Mouse (Mus musculus) lung, postnatal 10 days (tissue): ENCODE data around the gene Rrp36.
A peak's percentile ranks its signal among the peaks of the same experiment; 100 is the strongest.

ENCODE experiments used
- DNase-seq: peaks from one replicate; pipeline ENCODE4 v3.0.0; 2021

Gene Rrp36

DNA sequence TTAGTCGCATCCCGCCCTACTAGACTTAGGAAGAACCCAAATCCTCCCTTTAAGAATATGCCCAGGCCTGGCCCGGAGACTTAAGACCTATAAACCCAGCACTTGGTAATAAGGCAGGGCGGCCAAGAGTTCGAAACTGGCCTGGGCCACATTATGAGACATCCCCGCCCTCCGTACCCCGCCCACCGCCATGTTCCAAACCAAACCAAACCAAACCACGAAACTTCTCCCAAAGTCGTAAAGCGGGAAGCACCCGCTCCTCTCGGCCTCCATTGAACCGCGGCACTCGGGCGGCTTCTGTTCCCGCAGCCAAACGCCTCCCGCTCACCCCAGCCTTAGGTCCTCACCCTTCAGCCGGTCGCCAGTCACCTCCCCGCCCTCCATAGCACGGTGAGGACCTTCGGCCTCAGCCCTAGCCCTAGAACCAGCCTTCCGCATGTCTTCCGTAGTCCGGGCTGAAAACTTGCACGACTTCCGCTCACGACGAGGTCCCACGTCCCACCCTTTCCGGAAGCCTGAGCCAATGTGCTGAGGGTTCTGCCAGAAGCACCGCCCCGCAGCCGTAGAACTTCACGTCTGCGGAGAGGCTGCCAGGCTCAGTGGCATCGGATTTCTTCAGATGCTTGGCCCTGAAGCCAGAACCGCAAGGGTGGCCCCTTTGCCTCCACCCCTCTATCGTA, at the start of gene Rrp36:
TSS of gene Rrp36 (minus strand) at position 503 of the 680 bp plus-strand sequence.
- DNase-seq, result peak; percentile 95

DNA sequence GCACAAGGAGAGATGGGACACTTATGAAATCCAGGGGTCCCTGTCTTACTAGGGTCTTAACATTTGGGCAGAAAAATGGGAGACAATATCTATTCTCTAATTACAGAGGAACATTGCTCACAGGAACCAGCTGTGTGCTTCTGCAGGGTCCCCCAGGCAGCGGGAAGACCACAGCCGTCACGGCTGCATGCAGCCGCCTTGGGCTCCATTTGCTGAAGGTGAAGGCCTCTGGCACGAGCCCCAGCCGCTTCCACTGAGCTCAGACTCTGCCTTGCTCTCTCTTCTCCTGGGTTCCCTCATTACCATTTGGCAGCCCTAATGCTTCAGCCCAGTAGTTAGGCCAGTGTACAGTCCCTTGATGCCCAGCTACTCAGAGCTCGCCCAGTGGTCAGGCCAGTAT, 46.9 kb upstream of the Rrp36 start:
- no peak for DNase-seq

DNA sequence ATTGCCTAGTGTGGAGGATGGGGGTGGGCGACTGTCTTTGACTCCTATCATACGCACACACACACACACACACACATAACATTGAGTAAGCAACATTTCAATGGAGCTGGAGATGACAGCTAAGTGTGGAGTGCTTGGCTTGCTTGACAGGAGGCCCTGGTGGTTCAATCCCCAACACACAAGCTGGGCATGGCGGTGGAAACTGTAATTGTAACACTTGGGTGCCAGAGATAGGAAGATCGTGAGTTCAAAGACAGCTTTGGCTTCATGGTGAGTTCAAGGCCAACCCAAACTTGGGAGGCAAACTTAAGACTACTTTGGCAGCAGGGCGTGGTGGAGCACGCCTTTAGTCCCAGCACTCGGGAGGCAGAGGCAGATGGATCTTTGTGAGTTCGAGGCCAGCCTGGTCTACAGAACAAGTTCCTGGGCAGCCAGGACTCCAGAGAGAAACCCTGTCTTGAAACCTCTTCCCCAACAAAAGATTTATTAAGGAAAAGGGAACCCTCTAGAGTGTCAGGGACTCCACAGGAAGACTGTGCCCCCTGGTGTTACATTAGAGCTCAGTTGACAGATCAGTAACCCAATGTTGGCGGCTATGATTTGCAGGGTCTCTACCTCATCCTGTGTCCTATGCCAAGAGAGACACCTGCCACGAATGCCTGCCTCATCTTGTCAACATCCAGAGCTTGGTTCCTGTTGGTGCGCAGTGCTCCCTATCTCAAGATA, 40.8 kb upstream of the Rrp36 start:
- DNase-seq, result no peak

DNA sequence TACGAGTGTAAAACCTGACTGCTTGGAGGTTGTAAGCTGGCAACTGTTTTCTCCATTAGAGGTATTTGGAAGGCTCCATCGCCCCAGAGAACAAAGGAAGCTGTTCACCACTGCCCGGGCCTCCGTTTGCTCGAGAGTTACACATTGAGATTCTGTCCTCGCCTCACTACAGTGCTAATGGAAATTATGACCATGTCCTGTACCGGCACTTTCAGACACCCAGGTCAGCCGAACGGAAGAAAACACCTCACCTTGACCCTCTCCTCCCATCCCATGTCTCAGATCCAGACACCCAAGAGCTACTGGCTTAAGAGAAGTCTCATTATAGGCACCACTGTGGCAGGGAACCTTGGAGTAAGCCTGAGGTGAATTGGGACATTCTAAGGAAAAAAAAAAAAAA, 39.7 kb upstream of the Rrp36 start:
- DNase-seq, result no peak

DNA sequence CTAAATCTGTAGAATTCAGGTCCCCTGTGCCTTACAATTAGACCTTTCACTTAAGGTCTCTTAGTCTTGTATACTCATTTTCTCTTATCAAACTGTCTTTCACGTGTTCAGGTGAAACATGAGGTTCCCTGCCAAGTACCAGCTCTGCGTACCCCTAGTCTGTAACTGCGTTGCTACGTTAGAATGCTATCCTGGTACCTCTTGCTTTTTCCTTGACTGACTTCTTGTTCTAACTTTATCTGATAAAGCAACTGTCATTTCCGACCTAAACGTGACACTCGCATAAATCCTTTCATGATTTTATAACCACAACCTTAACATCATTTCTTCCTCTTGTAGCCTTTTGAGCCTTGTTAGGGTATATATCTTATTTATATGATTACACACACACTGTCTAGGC, 38.3 kb upstream of the Rrp36 start:
- DNase-seq, result no peak

DNA sequence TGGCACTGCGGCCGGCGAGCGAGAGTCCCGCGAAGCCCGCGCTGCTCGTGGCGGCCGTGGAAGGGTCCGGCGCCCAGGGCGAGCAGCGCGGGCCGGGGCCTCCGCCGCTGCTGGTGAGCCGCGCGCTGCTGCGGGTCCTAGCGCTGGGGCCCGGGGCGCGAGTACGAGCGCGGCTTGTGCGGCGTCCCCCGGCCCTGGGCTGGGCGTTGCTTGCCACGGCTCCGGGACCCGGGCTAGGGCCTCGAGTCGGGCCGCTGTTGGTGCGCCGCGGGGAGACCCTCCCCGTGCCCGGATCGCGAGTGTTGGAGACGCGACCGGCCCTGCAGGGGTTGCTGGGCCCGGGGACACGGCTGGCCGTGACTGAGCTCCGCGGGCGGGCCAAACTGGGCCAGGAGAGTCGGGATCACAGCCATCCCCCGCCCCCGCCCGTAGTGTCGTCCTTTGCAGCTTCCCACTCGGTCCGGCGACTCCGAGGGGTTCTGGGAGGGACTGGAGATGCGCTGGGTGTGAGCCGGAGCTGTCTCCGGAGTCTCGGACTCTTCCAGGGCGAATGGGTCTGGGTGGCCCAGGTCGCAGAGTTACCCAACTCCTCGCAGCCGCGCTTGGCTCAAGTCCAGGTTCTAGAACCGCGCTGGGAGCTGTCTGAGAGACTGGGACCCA, 37.6 kb upstream of the Rrp36 start:
- peak; percentile 65 for DNase-seq

DNA sequence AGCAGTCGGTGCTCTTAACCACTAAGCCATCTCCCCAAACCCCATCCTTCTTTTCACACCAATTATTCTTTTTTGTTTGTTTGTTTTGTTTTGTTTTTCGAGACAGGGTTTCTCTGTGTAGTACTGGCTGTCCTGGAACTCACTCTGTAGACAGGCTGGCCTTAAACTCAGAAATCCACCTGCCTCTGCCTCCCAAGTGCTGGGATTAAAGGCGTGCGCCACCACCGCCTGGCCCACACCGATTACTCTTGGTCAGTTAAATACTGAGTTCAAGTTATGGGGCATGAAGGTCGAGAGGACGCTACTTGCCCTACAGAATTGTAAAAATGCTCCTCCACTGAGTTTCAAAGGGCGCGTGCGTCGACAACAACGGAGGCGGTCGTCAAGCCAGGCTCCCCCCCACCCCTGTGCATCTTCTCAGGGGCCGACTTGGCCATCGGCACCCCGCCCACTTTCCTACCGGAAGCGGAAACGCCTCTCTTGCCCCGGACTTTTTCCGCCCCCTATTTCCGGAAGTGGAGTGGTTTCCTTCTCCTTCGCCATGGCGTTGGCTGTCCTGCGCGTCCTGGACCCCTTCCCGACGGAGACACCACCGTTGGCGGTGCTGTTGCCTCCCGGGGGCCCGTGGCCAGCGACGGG, 36.9 kb upstream of the Rrp36 start, which contains the start of gene Pex6:
TSS of gene Pex6 (plus strand) at position 505 of the 639 bp plus-strand sequence.
- DNase-seq, result peak; percentile 97

DNA sequence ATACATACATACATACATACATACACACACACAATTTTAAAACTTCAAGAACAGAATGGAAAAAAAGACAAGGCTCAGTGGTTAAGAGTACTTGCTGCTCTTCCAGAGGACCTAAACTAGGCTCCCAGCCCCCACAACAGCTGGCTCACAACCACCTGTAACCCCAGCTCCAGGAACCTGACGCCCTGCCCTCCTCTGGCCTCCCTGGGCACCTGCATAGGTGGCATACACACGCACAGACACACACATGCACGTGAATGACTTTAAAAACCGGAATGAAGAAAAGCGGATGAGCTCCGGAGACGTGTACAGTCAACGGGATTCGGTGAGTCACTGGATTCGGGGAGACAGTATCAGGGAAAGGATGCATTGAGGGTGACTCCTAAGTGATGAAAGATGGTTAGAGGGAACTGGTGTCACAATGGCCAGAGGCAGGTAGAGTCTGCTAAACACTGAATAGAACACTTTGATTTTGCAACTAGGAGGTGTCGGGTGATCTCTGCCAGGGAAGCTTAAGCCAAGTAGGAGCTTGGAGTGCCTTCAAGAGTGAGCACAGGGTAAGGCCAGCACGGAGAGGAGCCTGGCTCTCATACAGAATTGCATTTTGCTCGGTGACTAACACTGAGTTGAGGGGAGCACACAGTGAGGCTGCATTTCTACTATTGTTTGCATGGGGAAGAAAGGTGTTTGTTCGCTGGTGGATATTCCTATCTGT, 32.4 kb upstream of the Rrp36 start:
- peak; percentile 38 for DNase-seq

DNA sequence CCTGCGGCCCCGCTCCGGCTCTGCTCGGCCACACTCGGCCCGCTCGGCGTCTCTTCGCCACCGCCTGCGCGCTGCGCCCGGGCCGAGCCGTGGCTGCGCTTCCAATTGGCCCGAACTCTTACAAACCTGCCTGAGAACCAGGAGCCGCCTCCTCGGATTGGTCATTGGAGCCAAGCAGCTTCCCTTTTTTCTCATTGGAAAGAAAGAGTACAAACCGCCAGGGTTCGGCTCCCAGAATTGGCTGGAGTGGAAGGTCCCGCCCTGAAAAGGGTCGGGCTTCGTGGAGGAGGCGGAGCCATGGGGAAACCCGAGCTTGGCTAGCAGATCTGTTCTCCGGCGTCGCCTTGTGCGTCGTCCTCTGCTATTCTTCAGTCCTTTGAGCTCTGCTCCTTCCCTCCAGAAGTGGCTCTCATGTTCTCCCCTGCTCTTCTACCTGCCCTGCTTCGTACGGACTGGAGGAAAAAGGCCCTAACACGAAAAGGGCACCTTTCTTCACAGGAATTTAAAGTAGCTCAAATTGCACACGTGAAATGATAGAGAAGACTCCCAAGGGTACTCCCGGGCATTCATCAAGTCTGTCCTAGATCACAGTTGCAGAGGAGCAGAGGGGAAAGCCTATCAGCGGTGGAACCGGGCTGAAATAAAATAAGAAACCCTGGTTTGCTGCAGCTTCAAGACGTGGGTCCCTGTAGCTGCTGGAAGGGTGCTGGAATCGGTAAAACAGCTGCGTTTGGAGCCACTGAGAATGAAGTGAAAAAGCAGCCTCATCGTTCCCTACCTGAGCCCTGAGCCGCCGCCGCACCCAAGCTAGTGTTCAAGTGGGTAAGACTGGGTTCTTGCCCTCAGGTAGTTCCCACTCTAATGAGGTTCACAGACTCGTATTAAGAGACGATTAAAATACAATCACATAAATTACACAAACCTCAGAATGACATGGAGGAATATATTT, 31.0 kb upstream of the Rrp36 start, which contains the start of gene Ppp2r5d:
TSS of gene Ppp2r5d (minus strand) at position 225 of the 949 bp plus-strand sequence.
- DNase-seq, result peak; percentile 99

DNA sequence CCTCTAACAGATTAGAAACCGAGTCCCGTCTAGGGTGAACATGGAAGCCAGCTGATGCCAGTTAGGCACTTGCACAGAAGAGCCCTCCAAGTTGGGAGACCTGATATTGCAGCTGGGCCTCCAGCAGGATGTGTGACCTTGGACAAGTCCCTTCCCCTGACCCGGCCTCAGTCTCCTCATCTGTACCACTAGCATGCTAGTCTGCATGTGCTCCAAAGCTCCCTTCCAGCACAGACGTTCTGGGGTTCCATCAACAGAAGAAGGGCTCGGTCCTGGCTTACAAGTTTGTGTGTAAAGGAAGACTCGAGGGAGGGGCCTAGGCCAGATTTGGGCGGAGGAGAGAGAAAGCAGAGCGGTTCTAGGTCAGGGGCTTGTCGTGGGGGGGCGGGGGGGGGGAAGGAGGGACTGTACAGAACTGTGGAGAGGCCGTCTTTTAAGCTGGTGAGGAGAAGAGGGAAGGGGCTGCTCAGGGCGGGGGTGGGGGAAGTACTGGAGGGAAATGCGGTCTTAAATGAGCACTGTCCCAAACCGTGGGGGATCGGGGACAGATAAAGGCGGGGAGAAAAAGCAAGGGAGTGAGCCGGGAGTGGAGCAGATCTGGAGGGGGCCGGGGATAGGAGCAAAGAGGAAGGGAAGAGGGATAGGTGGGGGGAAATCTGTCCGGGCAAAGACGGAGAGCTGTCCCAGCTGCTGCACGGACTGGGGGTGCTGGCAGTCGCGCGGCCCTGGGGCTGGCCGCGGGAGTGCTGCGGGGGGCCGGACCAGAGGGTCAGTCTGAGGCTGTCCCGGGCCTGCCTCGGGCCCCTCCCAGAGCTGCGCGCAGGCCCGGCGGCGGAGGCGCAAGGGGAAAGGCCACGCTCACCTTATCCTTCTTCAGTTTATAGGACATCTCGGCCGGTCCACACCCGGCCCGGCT, 30.1 kb upstream of the Rrp36 start:
- peak; percentile 40 for DNase-seq

DNA sequence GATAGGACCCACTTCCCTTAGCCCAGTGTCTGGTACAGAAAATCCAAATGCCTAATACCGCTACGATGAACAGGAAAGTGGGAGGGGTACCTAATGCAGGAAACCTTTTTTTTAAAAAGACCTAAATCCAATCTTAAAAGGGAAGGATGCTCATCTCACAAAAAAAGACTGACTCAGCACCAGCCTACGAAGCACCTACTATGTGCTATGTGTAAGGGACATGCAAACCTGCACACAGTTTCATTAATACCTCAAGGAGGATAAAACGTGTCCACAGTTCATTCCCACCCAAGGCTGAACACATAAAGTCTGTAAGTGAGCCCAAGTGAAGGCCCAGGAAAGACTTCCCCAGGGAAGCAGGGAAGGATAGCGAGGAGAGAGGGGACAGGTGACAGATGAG, 28.4 kb upstream of the Rrp36 start:
- DNase-seq, result no peak

DNA sequence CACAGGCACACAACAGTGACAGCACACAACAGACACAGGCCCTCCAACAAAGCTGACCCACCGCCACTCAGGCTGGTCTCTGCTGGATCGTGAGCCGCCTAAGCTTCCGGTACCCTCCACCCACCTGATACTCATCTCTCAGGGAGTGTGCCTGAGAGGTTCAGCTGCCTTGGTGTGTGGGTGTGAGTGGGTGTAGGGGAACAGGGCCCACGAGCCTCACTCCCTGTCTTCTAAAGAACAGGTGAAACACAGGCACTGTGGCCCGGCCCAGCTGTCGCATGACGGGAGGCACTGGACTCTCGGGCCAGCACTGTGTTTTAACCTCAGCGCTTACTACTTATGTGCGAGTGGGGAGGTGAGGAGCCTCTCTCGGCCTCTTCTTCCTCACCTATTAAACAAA, 27.9 kb upstream of the Rrp36 start:
- no peak for DNase-seq

DNA sequence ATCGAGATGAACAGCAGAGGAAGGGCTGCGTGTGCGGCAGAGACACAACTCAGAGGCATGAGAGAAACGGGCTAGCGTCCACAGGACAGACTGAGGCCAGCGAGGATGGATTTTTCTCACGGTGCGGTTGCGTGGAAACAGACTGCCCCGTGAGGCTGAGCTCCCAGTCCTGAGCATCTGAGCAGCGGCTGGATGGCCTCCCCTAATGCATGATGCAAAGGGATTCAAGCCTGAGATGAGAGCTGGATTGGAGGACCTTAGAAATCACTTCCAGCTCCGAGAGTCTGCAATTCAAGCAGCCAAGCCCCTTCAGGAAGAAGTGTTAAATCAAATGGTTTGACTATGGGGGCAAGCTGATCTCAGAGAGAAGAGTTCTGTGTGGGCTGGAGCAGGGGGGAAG, 27.3 kb upstream of the Rrp36 start:
- no peak for DNase-seq

DNA sequence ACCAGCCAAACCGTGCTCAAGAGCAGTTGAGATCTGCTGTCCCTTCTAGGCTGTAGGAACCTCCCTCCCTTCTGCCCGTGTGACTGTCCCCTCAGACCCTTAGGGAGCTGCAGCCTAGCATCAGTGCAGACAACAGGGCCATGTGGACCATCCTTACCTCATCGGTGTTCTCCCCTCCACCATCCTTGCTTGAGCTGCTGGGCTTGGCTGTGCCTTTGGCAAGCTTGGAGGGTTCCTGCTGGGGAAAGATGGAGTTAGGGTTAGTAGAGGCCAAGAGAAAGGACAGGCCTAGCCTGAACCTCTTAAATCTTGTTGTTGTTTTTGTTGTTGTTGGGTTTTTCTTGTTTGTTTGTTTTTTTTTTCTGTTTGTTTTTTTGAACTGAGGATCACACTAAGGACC, 25.8 kb upstream of the Rrp36 start:
- DNase-seq, result no peak

DNA sequence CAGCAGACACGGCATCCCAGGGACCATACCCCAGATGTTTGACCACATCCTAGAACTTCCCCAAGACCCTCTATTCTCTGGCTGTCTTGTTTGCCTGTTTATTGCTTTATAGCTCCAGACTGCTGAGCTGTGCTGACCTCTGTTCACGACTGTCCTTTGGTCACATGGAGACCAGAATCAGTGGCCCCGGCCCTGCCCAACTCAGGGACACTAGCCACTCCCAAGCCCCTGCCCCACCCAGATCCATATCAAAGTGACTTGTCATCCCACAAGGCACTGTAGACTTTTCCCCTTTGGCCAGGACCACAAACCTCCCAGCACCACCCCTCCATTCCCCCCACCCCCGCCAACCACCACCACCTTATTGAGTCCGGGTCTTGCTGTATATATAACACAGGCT, 25.1 kb upstream of the Rrp36 start:
- DNase-seq, result no peak

DNA sequence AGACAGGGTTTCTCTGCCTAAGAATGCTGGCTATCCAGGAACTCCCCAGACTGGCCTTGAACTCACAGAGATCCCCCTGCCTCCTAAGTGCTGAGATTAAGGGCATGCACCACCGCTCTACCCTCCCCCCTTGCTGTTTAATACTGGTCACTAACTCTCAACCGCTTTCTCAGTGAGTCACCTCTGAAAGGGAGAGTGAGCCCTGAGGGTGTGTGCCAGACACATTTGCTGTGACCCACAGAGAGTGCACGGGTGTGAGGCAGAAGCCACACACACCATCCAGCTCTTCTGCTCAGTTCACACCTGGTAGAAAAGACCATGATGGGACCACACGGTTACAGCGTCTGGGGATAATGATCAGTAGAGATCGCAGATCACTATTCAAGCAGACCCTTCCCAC, 24.4 kb upstream of the Rrp36 start:
- no peak for DNase-seq

DNA sequence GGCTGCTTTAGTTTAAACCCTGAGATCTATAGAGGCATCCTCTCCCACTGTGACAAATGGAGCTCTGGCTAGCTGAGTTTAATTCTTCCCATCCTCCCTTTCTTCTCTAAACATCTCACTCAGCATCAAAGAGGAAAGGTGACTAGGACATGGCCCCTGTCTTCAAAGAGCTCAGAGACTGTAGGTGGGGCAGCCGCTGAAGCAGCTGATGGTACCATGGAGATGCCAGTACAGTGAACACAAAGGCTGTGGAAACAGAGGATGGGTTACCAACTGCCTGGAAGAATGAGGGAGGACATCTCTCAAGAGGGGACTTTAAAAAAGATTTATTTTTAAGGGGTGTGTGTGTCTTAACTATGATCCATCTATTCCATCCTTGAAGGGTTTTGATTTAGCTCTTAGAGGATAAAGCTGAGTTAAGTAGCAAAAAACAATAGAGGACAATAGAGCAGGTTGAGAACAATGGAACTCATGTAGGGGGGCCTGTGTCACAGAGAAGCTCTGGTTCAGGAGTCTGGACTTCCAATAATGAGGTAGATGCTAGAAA, 20.4 kb upstream of the Rrp36 start:
- no peak for DNase-seq

DNA sequence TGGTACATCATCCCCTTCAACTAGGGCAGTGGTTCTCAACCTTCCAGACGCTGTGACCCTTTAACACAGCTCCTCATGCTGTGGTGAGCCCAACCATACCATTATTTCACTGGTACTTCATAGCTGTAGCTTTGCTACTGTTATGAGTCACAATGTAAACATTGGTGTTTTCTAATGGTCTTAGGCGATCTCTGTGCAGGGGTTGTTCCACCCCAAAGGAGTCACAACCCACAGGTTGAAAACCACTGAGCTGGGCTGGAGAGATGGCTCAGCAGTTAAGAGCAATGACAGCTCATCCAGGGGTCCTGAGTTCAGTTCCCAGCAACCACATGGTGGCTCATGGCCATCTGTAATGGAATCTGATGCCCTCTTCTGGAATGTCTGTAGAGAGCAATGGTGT, 17.2 kb upstream of the Rrp36 start:
- DNase-seq, result no peak

DNA sequence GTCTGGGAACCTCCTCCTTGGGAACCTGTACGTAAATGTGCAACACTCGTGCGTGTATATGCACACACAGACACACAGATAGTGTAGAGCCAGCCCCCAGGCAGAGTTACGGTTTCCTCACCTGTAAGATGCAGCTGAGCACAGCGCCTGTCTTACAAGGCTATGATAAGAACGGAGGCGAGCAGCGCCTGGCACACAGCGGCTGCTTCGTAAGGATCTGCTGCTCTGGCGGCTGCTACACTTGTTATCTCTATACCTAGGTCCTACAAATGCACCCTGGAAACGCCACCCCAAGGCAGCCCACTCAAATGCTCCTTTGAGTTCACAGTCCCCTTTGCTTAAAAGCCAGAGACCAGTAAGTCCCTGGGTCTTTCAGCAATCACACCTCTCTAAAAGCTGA, 16.5 kb upstream of the Rrp36 start:
- no peak for DNase-seq

DNA sequence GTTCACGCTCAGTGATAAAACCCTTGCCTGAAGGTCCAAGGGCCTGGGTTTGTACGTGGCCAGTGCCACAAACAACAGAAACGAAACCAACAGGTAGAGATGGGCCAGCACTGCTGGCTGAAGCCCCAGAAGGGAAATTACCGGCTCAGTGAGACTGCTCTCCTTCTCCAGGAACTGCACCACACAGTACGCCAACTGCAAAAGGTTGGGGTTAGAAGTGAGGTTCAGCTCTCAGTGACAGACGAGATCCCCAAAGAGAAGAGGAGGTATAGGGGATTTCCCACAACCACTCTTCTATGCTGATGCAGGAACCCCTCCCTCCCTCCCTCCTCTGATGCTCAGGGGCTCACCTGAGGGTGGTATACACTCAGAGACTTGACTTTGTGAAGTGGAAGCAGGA, 11.8 kb upstream of the Rrp36 start:
- no peak for DNase-seq
